Mouse (Mus musculus): ENCODE measurements around the gene Hip1r. TPM values are rescaled to one million over a fixed set of nuclear protein-coding genes. Genes with fewer than 3 reads are reported as not detected.

The Hip1r gene
- polyA plus RNA-seq, 1 experiment, result 18.3 TPM

- no peak for DNase-seq
- Histone ChIP-seq H3K36me3 (ENCODE audit: control insufficient read depth, insufficient read depth, low read length) (no peaks in the 10 kb centered on the region), H3K27ac (ENCODE audit: insufficient read depth, low read depth, low read length) (no peak overlapping the region), H3K4me3 (ENCODE audit: insufficient read depth, low read depth, low read length) (no peak overlapping the region), H3K27me3 (replicated peaks; ENCODE audit: control insufficient read depth, insufficient read depth, low read length) (no peaks in the 10 kb centered on the region), H3K4me1 (ENCODE audit: control insufficient read depth, insufficient read depth, low read length) (peaks cover 7% of the 10 kb centered on the region; the same call in 1 of the 2 replicates)
- WGBS, result 87% methylated on average over 4 of the region's 4 CpGs
- TF ChIP-seq POLR2A (IDR thresholded peaks at IDR 0.05; ENCODE audit: low read depth, low read length), result no peak
- TF ChIP-seq CTCF (conservative IDR thresholded peaks at IDR 0.05; ENCODE audit: insufficient read depth, insufficient read length, low read depth, low read length), result no peak
Observed at GRCm38 (mm10) chr5:123987511-123987910, 14.1 kb downstream of the Hip1r start.

GRCm38 (mm10) chr5:123989941-123990885 is 16.8 kb downstream of the Hip1r start:
- 83% methylated on average over 20 of the region's 20 CpGs for WGBS
- Histone ChIP-seq H3K4me3 (ENCODE audit: insufficient read depth, low read depth, low read length) (no peak overlapping the region), H3K27me3 (replicated peaks; ENCODE audit: control insufficient read depth, insufficient read depth, low read length) (no peaks in the 10 kb centered on the region), H3K36me3 (ENCODE audit: control insufficient read depth, insufficient read depth, low read length) (no peaks in the 10 kb centered on the region), H3K4me1 (ENCODE audit: control insufficient read depth, insufficient read depth, low read length) (peaks cover 7% of the 10 kb centered on the region; the same call in 1 of the 2 replicates), H3K27ac (ENCODE audit: insufficient read depth, low read depth, low read length) (no peak overlapping the region)
- TF ChIP-seq POLR2A (IDR thresholded peaks at IDR 0.05; ENCODE audit: low read depth, low read length) (no peak), CTCF (conservative IDR thresholded peaks at IDR 0.05; ENCODE audit: insufficient read depth, insufficient read length, low read depth, low read length) (no peak)
- no peak for DNase-seq

- 75% methylated on average over 6 of the region's 6 CpGs for WGBS
- no peaks in the 10 kb centered on the region for H3K27me3 ChIP-seq (replicated peaks; ENCODE audit: control insufficient read depth, insufficient read depth, low read length)
- no peak for DNase-seq
- peaks cover 7% of the 10 kb centered on the region; the same call in 1 of the 2 replicates for H3K4me1 ChIP-seq (ENCODE audit: control insufficient read depth, insufficient read depth, low read length)
- TF ChIP-seq POLR2A (IDR thresholded peaks at IDR 0.05; ENCODE audit: low read depth, low read length) (no peak), CTCF (conservative IDR thresholded peaks at IDR 0.05; ENCODE audit: insufficient read depth, insufficient read length, low read depth, low read length) (no peak)
- H3K36me3 ChIP-seq (ENCODE audit: control insufficient read depth, insufficient read depth, low read length), result no peaks in the 10 kb centered on the region
- H3K27ac ChIP-seq (ENCODE audit: insufficient read depth, low read depth, low read length), result no peak overlapping the region
- H3K4me3 ChIP-seq (ENCODE audit: insufficient read depth, low read depth, low read length), result no peak overlapping the region
Observed at GRCm38 (mm10) chr5:123991321-123991720, 17.9 kb downstream of the Hip1r start.

- Histone ChIP-seq H3K4me1 (ENCODE audit: control insufficient read depth, insufficient read depth, low read length) (peaks cover 7% of the 10 kb centered on the region; the same call in 1 of the 2 replicates), H3K4me3 (ENCODE audit: insufficient read depth, low read depth, low read length) (no peak overlapping the region), H3K27me3 (replicated peaks; ENCODE audit: control insufficient read depth, insufficient read depth, low read length) (no peaks in the 10 kb centered on the region), H3K27ac (ENCODE audit: insufficient read depth, low read depth, low read length) (peak overlapping the region; percentile 77), H3K36me3 (ENCODE audit: control insufficient read depth, insufficient read depth, low read length) (no peaks in the 10 kb centered on the region)
- peak; percentile 82 for DNase-seq
- 56% methylated on average over 10 of the region's 10 CpGs for WGBS
- TF ChIP-seq POLR2A (IDR thresholded peaks at IDR 0.05; ENCODE audit: low read depth, low read length) (no peak), CTCF (conservative IDR thresholded peaks at IDR 0.05; ENCODE audit: insufficient read depth, insufficient read length, low read depth, low read length) (no peak)
Observed at GRCm38 (mm10) chr5:123992193-123992637, 18.8 kb downstream of the Hip1r start.

- TF ChIP-seq CTCF (conservative IDR thresholded peaks at IDR 0.05; ENCODE audit: insufficient read depth, insufficient read length, low read depth, low read length) (peak; percentile 92), POLR2A (IDR thresholded peaks at IDR 0.05; ENCODE audit: low read depth, low read length) (no peak)
- no peaks in the 10 kb centered on the region for H3K36me3 ChIP-seq (ENCODE audit: control insufficient read depth, insufficient read depth, low read length)
Observed at GRCm38 (mm10) chr5:123992794-123993193, 19.4 kb downstream of the Hip1r start.

GRCm38 (mm10) chr5:123993263-123994036 is 20.0 kb downstream of the Hip1r start:
- Histone ChIP-seq H3K4me3 (ENCODE audit: insufficient read depth, low read depth, low read length) (no peak overlapping the region), H3K4me1 (ENCODE audit: control insufficient read depth, insufficient read depth, low read length) (peaks cover 7% of the 10 kb centered on the region; the same call in 1 of the 2 replicates), H3K36me3 (ENCODE audit: control insufficient read depth, insufficient read depth, low read length) (no peaks in the 10 kb centered on the region), H3K27me3 (replicated peaks; ENCODE audit: control insufficient read depth, insufficient read depth, low read length) (no peaks in the 10 kb centered on the region), H3K27ac (ENCODE audit: insufficient read depth, low read depth, low read length) (no peak overlapping the region)
- TF ChIP-seq CTCF (conservative IDR thresholded peaks at IDR 0.05; ENCODE audit: insufficient read depth, insufficient read length, low read depth, low read length) (no peak), POLR2A (IDR thresholded peaks at IDR 0.05; ENCODE audit: low read depth, low read length) (no peak)
- DNase-seq, result no peak
- WGBS, result 75% methylated on average over 7 of the region's 7 CpGs

More at GRCm38 (mm10) chr5:123992794-123993193, 19.4 kb downstream of the Hip1r start:
- peak; percentile 90 for DNase-seq
- 36% methylated on average over 5 of the region's 5 CpGs for WGBS
- H3K4me1 ChIP-seq (ENCODE audit: control insufficient read depth, insufficient read depth, low read length), result peaks cover 7% of the 10 kb centered on the region; the same call in 1 of the 2 replicates
- peak overlapping the region; percentile 12 for H3K27ac ChIP-seq (ENCODE audit: insufficient read depth, low read depth, low read length)
- no peaks in the 10 kb centered on the region for H3K27me3 ChIP-seq (replicated peaks; ENCODE audit: control insufficient read depth, insufficient read depth, low read length)
- no peak overlapping the region for H3K4me3 ChIP-seq (ENCODE audit: insufficient read depth, low read depth, low read length)
